Mouse (Mus musculus): ENCODE measurements around the gene Ecm2.

Gene Ecm2

DNA sequence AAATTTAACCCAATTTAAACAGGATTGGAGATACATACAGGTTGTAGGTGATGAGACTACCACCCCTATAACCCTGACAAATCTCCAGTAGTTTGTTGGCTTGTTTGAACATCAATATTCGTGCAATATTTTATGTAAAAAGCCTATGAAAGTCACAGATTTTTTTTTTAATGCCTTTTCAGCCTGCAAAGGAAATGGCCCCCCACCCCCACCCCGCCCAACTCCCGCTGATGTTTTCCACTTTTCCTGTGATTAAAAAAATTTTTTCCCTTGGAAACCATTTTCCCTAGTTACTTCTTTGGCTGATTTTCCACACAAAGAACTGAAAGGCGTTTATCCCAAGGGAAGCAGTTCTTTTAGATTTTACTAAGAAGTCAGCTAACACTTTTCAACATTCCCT is at the start of gene Ecm2:
TSS of gene Ecm2 (plus strand) at position 301 of the 400 bp plus-strand sequence.
- peak; percentile 27 for DNase-seq (ENCODE audit: low read depth)

DNA sequence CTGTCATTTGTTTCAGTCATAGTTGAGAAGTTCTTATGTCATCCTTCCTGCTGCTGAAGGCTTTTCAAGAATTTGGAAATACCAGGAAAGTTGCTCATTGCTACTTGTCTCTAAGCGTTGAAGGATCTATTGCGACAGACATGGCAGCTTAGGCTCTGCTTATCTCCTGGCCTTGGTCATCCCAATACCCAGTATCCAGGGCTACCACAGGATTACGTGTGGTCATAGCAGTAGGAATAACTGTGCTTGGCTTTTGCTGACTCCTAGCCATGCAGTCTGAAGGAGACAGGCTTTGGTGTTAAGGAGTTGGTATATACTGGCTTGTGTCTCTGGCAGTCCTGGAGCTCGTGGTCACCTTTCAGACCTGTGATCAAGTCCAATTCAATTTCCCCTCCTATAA is 44.3 kb upstream of the Ecm2 start:
- peak; percentile 65 for DNase-seq (ENCODE audit: low read depth)

DNA sequence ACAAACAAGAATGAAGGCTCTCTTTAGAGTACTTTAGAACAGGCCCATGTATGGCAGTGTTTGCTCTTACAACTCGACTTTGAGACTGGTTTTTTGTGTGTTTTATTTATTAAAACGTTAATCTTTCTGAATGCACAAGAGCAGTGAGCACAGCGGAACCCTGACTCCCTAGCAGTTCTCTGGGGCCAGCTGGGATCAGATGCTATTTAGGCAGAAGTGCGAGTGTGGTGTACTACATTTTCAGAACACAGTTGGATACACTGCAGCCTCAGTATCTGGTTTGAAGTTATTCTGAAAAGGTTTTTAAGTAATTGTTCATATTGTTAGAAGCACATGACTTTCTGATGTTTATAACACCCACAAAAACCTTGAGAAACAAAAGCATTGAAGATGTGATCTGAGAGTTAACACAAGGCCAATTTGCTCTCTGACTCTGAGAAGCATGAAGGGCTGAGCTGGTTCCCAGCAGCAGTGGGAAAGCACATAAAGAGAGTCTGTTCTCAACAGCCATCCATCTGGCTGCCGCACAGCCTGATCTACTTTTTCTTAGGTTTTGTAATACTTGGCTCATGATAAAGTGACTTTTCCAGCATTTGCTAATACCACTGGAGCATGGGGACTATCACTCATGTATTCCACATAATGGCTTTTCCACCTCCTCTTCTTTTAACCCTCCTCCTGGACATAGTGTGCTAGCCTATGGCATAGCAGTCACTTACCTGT is 43.8 kb upstream of the Ecm2 start:
- peak; percentile 60 for DNase-seq (ENCODE audit: low read depth)

DNA sequence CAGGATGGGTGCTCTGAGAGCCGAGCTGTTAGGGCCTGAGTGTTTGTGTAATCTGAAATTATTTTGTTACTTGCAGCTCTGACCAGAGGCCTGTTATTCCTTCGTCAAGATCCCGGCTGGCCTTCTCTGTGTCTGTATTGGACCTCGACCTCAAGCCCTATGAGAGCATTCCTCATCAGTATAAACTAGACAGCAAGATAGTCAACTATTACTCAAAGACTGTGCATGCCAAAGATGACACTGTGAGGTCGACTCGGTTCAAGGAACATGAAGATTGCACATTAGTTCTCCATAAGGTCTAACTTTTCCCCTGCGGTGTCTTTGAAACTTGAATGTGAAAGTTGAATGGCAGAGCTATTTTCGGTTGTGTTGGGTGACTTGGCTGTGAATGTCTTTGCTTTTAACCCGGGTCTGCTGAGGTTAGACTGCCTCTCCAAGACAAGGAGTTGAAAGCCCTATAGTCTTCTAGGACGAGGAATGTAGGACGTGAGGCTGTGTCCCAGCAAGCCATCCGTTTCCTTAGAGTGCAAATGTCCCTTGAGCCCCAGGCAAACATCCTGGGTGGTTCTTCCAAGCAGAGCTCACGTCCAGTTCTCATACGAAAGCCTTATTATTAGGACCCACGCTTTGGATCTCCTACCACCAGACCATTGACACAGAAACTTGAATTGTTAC is 43.0 kb upstream of the Ecm2 start:
- DNase-seq (ENCODE audit: low read depth), result no peak

DNA sequence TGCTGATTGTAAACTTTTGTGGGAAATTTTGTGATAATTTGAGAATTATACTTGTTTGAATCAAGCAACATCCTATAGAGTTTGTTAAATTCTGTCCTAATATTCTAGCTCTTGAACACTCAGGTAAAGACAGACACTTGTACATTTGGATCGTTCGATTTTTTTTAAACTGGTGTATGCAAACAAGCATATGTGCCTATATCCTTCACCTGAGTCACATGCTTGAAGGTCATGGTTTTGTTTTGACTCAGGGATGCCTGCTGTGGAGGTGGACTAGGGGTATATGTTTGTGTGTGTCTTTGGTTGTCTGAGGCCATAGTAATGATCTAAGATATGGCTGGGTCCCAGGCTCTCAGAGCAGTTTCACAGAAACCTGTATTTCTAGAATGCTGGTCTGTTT is 41.7 kb upstream of the Ecm2 start:
- DNase-seq (ENCODE audit: low read depth), result no peak

DNA sequence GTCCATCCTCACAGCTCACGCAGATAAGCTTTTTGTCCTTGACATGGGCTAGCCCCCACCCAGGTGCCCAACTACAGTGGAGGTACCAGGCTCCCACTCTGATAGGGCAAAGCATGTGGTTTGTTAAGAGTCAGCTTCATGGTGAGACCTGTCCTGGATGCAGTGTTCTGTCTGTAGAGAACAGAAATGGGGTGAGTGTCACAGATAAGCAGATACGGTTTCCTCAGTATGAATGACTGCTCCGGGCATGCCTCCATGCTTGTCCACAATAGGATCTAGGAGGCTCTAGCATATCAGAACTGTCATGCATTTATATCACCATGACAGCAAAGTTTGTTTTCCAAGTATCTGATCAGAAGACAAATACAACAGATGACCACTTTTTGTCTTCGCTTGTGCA is 38.7 kb upstream of the Ecm2 start:
- DNase-seq (ENCODE audit: low read depth), result no peak

DNA sequence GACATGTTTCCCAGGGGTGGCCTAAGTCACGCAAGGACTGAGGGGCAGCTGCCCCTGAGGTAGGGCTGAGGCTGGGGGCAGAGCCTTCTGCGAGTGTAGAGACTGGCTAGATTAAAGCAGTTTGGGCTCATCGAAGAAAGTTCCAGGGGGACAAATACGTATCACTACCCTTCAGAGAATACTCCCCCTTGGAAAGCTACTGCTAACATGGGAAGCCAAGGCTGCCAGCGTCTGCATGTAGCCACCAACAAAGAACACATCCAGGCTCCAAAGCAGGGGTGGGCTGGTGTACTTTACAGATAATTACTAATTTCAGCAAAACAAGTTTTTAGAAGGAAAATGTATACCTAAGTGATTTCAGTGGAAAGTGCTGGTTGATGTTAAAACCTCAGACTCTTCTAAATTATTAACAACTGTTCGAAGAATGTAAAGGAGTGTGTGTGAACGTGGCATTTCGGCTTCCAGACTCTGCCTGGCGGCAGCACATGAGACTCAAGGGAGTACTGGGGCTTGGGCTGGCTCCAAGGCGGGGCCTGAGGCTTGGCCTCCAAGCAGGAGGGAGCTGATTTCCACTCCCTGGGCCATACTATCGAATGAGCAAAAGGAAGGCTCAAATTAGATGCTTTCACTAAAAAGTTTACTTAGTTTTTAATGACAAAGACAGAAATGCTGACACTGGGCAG is 38.1 kb upstream of the Ecm2 start:
- DNase-seq (ENCODE audit: low read depth), result peak; percentile 86

DNA sequence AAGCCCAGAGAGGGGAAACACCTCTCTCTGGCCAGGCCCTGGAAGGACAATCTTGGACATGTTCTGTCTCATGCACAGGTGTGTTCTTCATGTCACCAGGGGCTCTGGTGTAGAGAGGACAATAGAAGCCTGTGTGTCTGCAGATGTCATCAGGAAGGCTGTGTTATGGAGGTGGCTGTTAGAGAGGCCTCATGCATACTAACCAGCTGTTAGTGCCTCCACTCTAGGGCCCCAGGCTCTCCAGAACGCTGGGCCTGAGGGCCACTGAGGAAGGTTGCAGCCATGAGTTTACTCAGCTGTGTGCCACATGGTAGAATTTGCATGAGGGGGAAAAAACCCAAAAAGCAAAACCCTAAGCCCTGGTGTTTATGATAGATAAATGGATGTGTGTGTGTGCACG is 37.0 kb upstream of the Ecm2 start:
- no peak for DNase-seq (ENCODE audit: low read depth)

DNA sequence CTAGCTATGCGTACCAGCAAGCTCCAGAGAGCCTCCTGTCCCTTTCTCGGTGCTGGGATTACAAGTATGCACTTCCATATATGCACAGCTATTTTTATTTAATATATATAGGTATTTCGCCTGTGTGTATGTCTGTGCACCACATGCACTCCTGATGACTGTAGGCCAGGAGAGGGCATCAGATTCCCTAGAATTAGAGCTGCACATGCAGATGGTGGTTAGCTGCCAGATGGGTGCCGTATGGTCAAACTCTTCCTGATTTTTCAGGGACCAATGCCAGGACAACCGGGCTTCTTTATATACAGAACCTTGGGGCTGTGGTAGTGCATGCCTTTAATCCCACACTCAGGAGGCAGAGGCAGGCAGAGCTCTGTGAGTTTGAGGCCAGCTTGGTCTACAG is 35.6 kb upstream of the Ecm2 start:
- no peak for DNase-seq (ENCODE audit: low read depth)

DNA sequence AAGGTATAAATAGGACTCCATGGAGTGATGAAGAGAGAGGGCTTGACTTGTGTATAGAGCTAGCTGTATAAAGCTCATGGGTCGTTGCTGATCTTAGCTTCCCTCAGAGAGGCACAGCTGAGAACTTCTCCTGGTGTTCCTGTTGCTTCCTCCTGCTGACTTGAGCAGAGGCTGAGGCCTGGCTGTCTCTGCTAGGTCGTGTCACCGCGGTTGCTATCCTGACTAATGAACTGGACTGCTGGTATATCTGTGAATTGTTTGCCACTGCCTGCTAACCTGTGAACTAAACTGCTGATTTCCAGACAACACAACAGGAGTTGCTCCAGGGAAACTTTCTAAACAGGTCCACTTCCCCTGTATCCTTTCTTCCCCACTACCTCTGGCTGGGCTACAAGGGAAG is 34.3 kb upstream of the Ecm2 start:
- no peak for DNase-seq (ENCODE audit: low read depth)

DNA sequence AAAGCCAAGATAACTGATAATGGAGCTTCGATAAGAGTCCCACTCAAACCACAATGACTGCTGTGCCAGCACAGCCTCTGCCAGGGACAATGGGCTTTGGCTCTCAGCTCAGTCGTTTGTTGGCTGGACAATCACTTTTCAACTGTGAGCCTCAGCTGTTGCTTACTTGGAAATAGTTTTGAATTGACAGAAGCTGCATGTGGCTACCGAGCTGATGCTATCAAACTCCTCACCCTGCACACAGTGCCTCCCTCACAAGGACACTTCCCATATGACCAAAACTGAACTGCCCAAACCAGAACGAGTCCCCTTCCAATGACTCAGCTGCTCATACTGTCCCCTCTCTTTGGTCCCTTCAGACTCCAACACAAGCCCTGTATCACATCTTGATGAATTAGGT is 33.8 kb upstream of the Ecm2 start:
- DNase-seq (ENCODE audit: low read depth), result no peak

DNA sequence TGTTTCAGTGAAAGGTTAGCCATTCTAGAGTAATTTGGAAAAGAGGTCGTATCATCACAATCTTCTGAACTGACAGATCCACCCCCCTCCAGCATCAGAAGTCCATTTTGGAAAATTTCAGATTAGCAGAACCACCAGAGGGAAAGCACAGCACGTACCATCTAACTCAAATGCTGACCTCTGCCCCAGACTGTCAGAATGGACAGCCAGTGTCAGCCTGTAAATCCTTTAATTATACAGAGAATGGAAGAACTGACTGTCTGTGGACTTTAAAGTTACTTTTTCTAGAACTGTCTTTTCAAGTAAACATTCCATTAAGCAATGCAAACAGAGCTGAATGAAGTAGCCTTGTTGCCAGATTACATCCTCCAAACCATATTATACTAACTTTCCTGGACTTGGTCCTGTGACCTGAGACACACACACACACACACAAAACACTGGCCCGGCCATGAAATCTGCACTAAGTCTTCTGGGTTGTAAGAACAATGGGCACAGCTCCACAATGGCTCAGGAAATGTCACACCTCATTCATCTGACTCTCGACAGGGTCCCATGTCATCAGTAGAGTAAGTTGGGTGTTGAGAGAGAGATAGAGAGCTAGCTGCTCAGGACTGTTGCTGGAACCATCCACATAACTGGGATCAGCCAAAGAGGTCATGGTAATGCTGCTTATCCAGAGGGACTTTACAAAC is 32.5 kb upstream of the Ecm2 start:
- no peak for DNase-seq (ENCODE audit: low read depth)

DNA sequence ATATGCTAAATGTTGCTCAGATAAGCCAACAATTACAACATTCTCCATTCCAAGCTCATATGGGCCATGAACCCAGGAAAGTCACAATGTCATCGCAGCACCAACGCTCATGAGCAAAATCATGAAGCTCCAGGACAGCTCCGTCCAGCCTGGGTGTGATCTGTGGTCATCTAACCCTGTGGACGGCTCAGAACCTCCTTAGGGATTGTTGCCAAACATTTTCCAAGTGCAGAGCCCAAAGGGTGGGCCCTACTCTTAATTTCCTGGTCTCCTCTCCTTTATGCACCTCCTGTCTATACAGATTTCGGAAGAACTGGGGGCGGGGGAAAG is 32.0 kb upstream of the Ecm2 start:
- DNase-seq (ENCODE audit: low read depth), result no peak

DNA sequence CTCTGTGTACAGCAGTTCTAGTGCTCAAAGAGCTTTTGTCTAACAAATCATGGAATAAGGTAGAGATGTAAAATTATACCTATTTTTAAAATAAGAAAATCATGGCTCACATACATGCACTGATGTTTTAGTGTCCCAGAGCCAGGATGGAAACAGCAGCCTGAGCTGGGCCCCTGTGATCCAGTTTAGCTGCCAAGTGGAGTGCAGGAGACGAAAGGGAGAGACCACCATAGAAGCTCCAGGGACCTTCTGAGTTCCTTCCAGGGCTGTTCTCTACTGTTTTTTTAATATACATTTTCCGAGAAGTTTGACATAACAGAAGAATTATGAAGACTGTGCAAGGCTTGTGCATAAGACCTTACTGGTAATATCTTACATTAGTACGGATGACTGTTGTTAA is 26.7 kb upstream of the Ecm2 start:
- no peak for DNase-seq (ENCODE audit: low read depth)

DNA sequence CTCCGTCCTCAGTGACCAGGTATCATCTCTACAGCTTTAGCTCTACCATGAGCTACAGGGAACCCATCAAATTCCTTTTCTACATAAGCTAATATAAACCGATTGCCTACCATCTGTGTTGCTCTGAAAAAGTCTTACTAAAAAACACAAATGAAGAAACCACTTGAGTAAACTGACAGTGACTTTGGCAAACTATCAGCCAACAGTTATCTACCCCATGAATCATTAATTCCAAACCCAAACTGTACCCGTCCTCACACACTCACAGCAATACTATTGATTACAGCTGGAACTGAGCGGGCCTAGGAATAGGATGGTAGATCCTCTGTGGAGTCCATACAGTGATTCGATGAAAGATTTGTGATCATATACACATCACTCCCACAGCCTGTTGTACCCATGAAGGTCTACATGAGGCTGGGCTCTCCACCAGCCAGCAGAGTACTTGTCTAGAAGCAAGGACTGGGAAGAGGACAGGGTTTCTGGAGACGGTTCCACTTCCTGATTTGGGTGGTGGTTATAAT is 25.7 kb upstream of the Ecm2 start:
- no peak for DNase-seq (ENCODE audit: low read depth)

DNA sequence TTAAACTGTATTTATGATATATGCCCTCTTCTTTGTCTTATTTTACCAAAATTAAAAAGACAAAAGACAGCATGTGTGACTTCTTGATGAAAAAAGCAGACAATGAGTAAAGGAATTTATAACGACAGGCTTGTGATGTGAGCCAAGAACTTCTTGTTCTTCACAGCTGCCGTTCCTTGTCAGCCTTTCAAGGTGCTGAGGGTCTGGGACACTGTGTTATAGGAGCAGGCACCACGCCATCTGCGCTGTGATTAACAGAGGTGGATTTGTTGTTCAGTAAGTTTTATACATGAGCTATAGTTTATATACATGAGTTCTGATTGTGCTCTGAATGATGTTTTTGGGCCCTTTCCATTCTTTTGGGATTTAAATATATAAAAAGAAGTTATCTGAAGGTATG is 25.2 kb upstream of the Ecm2 start:
- no peak for DNase-seq (ENCODE audit: low read depth)

DNA sequence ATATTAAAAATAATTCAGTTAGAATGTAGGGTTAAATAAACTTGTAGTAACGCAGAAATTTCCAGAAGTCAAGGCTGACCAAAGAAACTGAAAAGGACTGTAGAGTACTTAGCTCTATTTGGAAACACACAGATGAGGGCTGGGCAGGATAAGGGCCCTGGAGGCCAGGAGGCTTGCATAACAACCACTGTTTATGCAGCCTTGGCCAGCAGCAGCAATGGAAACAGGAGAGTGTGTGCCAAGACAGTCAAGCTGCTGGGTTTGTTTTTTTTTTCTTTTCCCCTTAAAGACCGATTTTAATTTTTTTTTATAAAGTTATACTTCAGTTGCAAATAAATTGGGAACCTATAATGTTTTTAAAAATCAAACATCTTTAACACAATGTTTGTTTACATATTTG is 24.6 kb upstream of the Ecm2 start:
- peak; percentile 92 for DNase-seq (ENCODE audit: low read depth)

DNA sequence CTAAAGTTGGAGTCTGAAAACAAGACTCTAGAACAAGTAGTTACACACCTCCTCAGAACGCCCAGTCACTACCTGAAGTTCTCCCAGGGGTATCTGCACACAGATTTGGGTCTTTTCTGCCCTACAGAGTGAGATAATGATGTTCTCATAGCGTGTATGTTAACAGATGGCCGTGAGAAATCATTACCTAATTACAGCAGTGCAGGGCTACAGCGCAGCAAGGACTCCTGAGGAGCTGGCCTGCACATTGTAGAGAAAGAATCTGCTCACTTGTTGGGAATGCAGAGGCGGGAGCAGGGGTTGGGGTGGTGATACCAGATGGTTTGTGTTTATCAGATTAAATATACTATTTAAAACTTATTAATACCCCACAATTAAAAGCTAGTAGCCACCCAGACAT is 24.1 kb upstream of the Ecm2 start:
- peak; percentile 41 for DNase-seq (ENCODE audit: low read depth)

DNA sequence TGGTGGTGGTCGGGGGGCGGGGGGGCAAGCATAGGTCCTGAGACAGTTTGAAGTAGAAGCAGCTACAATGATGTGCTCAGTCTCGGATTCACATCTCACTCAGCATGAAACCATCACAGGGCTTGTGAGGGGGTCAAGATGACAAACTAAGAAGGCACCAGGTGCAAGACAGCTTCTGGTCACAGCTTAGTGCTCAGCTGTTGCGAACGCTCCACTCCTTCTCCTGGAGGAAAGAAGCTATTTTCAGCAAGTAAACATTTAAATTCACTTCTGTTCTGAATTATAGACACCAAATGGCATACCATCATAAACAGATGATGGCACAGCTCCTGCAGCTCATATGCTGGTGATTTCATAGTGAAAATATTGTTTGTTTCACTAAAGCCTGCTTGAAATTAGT is 19.2 kb upstream of the Ecm2 start:
- peak; percentile 57 for DNase-seq (ENCODE audit: low read depth)

DNA sequence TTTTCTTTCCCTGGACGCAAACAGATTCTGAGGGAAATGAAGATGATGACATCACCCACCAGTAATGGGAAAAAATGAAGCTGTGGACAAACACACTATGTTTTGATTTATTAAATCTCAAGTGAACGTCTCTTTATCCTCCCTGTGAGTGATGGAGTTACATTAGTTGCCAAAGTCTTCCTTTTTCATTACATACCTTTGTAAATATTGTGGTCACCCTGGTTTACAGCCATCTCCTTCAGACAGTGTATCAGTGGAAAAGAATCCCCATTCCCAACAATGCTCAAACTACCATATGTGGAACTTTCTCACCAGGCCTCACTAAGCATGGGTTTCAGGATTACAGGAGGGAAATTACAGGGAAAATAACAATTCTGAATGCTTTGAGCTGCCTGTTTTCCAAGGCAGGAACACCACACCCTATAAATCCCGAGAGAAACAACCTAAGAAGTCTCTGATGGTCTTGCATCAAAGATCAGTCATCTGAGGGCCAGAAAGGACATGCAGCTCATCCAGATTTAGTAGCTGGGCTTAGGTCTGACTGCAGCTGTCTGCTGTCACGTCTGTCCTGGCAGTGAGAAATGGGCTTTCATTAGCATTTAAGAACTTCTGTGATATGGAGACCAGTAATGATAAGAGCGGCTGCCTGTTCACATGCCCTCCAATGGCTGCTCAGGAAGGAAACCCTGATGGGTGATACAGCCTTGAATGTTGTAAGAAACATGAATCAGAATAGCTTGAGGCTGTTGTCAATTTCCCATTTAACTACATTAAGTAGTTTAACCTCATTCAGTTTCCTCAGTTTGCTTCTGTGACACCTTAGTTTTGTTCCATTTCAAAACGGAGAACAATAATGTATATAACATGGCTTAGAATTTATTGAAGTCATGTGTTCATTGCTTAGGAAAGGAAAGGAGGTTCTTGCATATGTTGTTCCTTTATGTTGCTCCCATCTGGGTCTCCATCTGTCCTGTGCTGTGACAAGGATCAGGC is 11.9 kb upstream of the Ecm2 start, which contains the start of gene Tes3-ps:
TSS of gene Tes3-ps (plus strand) at position 943 of the 993 bp plus-strand sequence.
- peak; percentile 76 for DNase-seq (ENCODE audit: low read depth)

DNA sequence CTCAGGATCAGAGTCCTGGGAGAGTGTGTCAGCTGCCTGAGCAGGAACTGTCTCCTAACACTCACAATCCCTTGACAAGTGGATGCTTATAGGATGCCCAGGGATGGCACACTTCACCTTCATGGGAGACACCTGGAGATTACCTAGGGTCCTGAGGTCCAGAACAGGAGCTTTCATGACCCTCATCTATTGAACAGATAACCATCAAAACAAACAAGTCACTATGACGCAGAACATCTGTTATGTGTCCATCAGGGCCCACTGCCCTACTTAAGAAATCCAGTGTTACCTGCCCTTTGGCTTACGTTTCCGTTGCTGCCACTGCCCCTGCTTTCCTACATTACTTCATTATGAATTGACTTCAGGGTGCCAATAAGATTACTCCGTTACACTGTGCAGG is 1.2 kb downstream of the Ecm2 start:
- DNase-seq (ENCODE audit: low read depth), result no peak

Data from NIH3T3 (cell line).